Mouse (Mus musculus) neural tube, embryonic 12.5 days (tissue): ENCODE results near the gene Eif2ak1. TPM values are rescaled to one million over a fixed set of nuclear protein-coding genes. Genes with fewer than 3 reads are reported as not detected.

Source experiments
- ATAC-seq: fragments of 200-750 bp; cut with Nextera tagmentation; 2 replicates; pipeline ENCODE4 v1.8.0; 2017; ENCODE audit warnings: low read depth, mild to moderate bottlenecking, moderate TSS enrichment, moderate library complexity; ENCODE audit not compliant: low FRiP score
- H3K27ac ChIP-seq: fragments of 300-500 bp; sonication (generic); 2 replicates; pipeline ENCODE4 v1.5.1; 2016
- H3K27me3 ChIP-seq: fragments of 300-500 bp; sonication (generic); replicated peaks from 2 replicates; pipeline ENCODE4 v1.6.1; 2016; ENCODE audit warnings: mild to moderate bottlenecking
- H3K36me3 ChIP-seq: fragments of 300-500 bp; sonication (generic); 2 replicates; pipeline ENCODE4 v1.6.1; 2016; ENCODE audit warnings: mild to moderate bottlenecking
- H3K4me1 ChIP-seq: fragments of 300-500 bp; sonication (generic); 2 replicates; pipeline ENCODE4 v1.6.1; 2016
- H3K4me2 ChIP-seq: fragments of 300-500 bp; sonication (generic); replicated peaks from 2 replicates; pipeline ENCODE4 v1.6.1; 2016; ENCODE audit warnings: mild to moderate bottlenecking
- H3K4me3 ChIP-seq: fragments of 300-500 bp; sonication (generic); 2 replicates; pipeline ENCODE4 v1.5.1; 2016
- H3K9ac ChIP-seq: fragments of 300-500 bp; sonication (generic); 2 replicates; pipeline ENCODE4 v1.6.1; 2016; ENCODE audit warnings: mild to moderate bottlenecking
- H3K9me3 ChIP-seq: fragments of 300-500 bp; sonication (generic); 2 replicates; pipeline ENCODE4 v1.6.1; 2016; ENCODE audit warnings: mild to moderate bottlenecking
- WGBS: fragments of 180-500 bp; shearing (Covaris S2); methylation state at CpG from one replicate; pipeline ENCODE4 v1.1.7; 2016; 5-methylcytosine and 5-hydroxymethylcytosine counted together
- polyA plus RNA-seq: library from polyadenylated mRNA; unstranded; fragments of >200 nt; fragmentation: Nextera tagmentation; extraction: Ambion mirVana; gene quantifications from 2 replicates; pipeline ENCODE4 v1.2.1, GENCODE M21; 2016

The Eif2ak1 gene
- polyA plus RNA-seq, 1 experiment from 2014 or later: 53.0 TPM

- ATAC-seq: no peak
Observed at GRCm38 (mm10) chr5:143908926-143909325, 91.3 kb downstream of the Eif2ak1 start.

GRCm38 (mm10) chr5:143909417-143910400 lies 92.1 kb downstream of the Eif2ak1 start, which contains the start of the genes Aimp2 and Pms2:
Gene Aimp2 (minus strand): TSS chr5:143909847.
Gene Pms2 (plus strand): TSS chr5:143909964.
- Histone ChIP-seq H3K27me3 (no peaks in the 10 kb centered on the region), H3K4me3 (peak within 1 kb of the TSS; percentile 65), H3K4me2 (peak within 1 kb of the TSS; percentile 77), H3K4me1 (peaks cover 23% of the 10 kb centered on the region), H3K9ac (peak within 1 kb of the TSS; percentile 59), H3K27ac (no peak within 1 kb of the TSS; the same call in 1 of the 2 replicates), H3K36me3 (peaks cover 14% of the 10 kb centered on the region), H3K9me3 (no peaks in the 10 kb centered on the region)
- ATAC-seq: peak; percentile 100
- WGBS: under 1% methylated on average over 70 of the region's 70 CpGs

More at GRCm38 (mm10) chr5:143908926-143909325, 91.3 kb downstream of the Eif2ak1 start:
- no peaks in the 10 kb centered on the region for H3K27me3 ChIP-seq
- peaks cover 17% of the 10 kb centered on the region for H3K36me3 ChIP-seq
- H3K4me1 ChIP-seq: peaks cover 23% of the 10 kb centered on the region
- H3K4me2 ChIP-seq: peak overlapping the region; percentile 71
- no peak overlapping the region for H3K27ac ChIP-seq
- 3% methylated on average over 9 of the region's 9 CpGs for WGBS
- H3K4me3 ChIP-seq: peak overlapping the region; percentile 65
- peak overlapping the region; percentile 59 for H3K9ac ChIP-seq
- no peaks in the 10 kb centered on the region for H3K9me3 ChIP-seq

GRCm38 (mm10) chr5:143916221-143916620 lies 98.6 kb downstream of the Eif2ak1 start:
- Histone ChIP-seq H3K4me2 (no peak overlapping the region), H3K4me3 (no peak overlapping the region), H3K27ac (no peak overlapping the region), H3K36me3 (peaks cover 44% of the 10 kb centered on the region), H3K9me3 (no peaks in the 10 kb centered on the region), H3K4me1 (no peaks in the 10 kb centered on the region), H3K27me3 (no peaks in the 10 kb centered on the region), H3K9ac (no peak overlapping the region)
- no peak for ATAC-seq
- WGBS: 92% methylated on average over 9 of the region's 9 CpGs

GRCm38 (mm10) chr5:143917418-143917817 lies 99.8 kb downstream of the Eif2ak1 start:
- H3K9me3 ChIP-seq: no peaks in the 10 kb centered on the region
- no peaks in the 10 kb centered on the region for H3K27me3 ChIP-seq
- ATAC-seq: no peak
- WGBS: 55% methylated on average over 5 of the region's 5 CpGs
- no peak overlapping the region for H3K9ac ChIP-seq
- H3K4me2 ChIP-seq: no peak overlapping the region
- no peak overlapping the region for H3K4me3 ChIP-seq
- H3K4me1 ChIP-seq: no peaks in the 10 kb centered on the region
- H3K27ac ChIP-seq: no peak overlapping the region
- peaks cover 50% of the 10 kb centered on the region for H3K36me3 ChIP-seq

- Histone ChIP-seq H3K4me3 (no peak overlapping the region), H3K4me2 (no peak overlapping the region), H3K9ac (no peak overlapping the region), H3K36me3 (peaks cover 54% of the 10 kb centered on the region), H3K4me1 (no peaks in the 10 kb centered on the region), H3K27ac (no peak overlapping the region), H3K9me3 (no peaks in the 10 kb centered on the region), H3K27me3 (no peaks in the 10 kb centered on the region)
- no peak for ATAC-seq
- 92% methylated on average over 3 of the region's 3 CpGs for WGBS
Observed at GRCm38 (mm10) chr5:143918120-143918519, 100.5 kb downstream of the Eif2ak1 start.

- 89% methylated on average over 6 of the region's 6 CpGs for WGBS
- Histone ChIP-seq H3K27ac (no peak overlapping the region), H3K9me3 (no peaks in the 10 kb centered on the region), H3K4me1 (no peaks in the 10 kb centered on the region), H3K9ac (no peak overlapping the region), H3K27me3 (no peaks in the 10 kb centered on the region), H3K36me3 (peaks cover 68% of the 10 kb centered on the region), H3K4me3 (no peak overlapping the region), H3K4me2 (no peak overlapping the region)
- no peak for ATAC-seq
Observed at GRCm38 (mm10) chr5:143924781-143925452, 107.3 kb downstream of the Eif2ak1 start.

GRCm38 (mm10) chr5:143927875-143928274 lies 110.3 kb downstream of the Eif2ak1 start, which contains the start of gene Gm42421:
Gene Gm42421 (plus strand): TSS chr5:143928175.
- WGBS: 97% methylated on average over 8 of the region's 8 CpGs
- no peak within 1 kb of the TSS for H3K27ac ChIP-seq
- no peaks in the 10 kb centered on the region for H3K27me3 ChIP-seq
- no peaks in the 10 kb centered on the region for H3K4me1 ChIP-seq
- H3K9ac ChIP-seq: no peak within 1 kb of the TSS
- ATAC-seq: no peak
- no peak within 1 kb of the TSS for H3K4me3 ChIP-seq
- peaks cover 77% of the 10 kb centered on the region for H3K36me3 ChIP-seq
- no peak within 1 kb of the TSS for H3K4me2 ChIP-seq
- H3K9me3 ChIP-seq: no peaks in the 10 kb centered on the region

GRCm38 (mm10) chr5:143929291-143929690 lies 111.7 kb downstream of the Eif2ak1 start:
- no peak overlapping the region for H3K4me3 ChIP-seq
- no peaks in the 10 kb centered on the region for H3K27me3 ChIP-seq
- no peak overlapping the region for H3K27ac ChIP-seq
- H3K9me3 ChIP-seq: no peaks in the 10 kb centered on the region
- no peak overlapping the region for H3K4me2 ChIP-seq
- no peak for ATAC-seq
- WGBS: 95% methylated on average over 4 of the region's 4 CpGs
- no peak overlapping the region for H3K9ac ChIP-seq
- peaks cover 67% of the 10 kb centered on the region for H3K36me3 ChIP-seq
- no peaks in the 10 kb centered on the region for H3K4me1 ChIP-seq

- WGBS: 96% methylated on average over 12 of the region's 12 CpGs
- H3K4me2 ChIP-seq: no peak overlapping the region
- no peaks in the 10 kb centered on the region for H3K27me3 ChIP-seq
- H3K27ac ChIP-seq: no peak overlapping the region
- ATAC-seq: no peak
- no peak overlapping the region for H3K4me3 ChIP-seq
- no peaks in the 10 kb centered on the region for H3K4me1 ChIP-seq
- H3K9ac ChIP-seq: no peak overlapping the region
- H3K36me3 ChIP-seq: peaks cover 56% of the 10 kb centered on the region
- no peaks in the 10 kb centered on the region for H3K9me3 ChIP-seq
Observed at GRCm38 (mm10) chr5:143930656-143931055, 113.1 kb downstream of the Eif2ak1 start.

- Histone ChIP-seq H3K4me2 (no peak overlapping the region), H3K4me3 (no peak overlapping the region), H3K4me1 (no peaks in the 10 kb centered on the region), H3K36me3 (peaks cover 43% of the 10 kb centered on the region), H3K27me3 (no peaks in the 10 kb centered on the region), H3K9ac (no peak overlapping the region), H3K9me3 (no peaks in the 10 kb centered on the region), H3K27ac (no peak overlapping the region)
- ATAC-seq: no peak
- WGBS: 86% methylated on average over 6 of the region's 6 CpGs
Observed at GRCm38 (mm10) chr5:143931863-143932580, 114.4 kb downstream of the Eif2ak1 start.

- Histone ChIP-seq H3K4me2 (peak within 1 kb of the TSS; percentile 38), H3K4me3 (no peak within 1 kb of the TSS), H3K4me1 (no peaks in the 10 kb centered on the region), H3K27me3 (no peaks in the 10 kb centered on the region), H3K9me3 (no peaks in the 10 kb centered on the region), H3K27ac (no peak within 1 kb of the TSS), H3K9ac (no peak within 1 kb of the TSS), H3K36me3 (peaks cover 42% of the 10 kb centered on the region)
- no peak for ATAC-seq
- WGBS: 16% methylated on average over 8 of the region's 8 CpGs
Observed at GRCm38 (mm10) chr5:143932831-143933230, 115.2 kb downstream of the Eif2ak1 start, which contains the start of gene Rsph10b. Gene Rsph10b (plus strand): TSS chr5:143933035.
